Mouse (Mus musculus) stomach, embryonic 14.5 days (tissue): Measurements from ENCODE around the gene Ube2l3. TPM values are rescaled to one million over a fixed set of nuclear protein-coding genes. Genes with fewer than 3 reads are reported as not detected.
"Not testable (repeated sequence)": the region's sequence is repeated elsewhere in the genome, so short reads cannot be mapped to it uniquely, and the experiment has no call there.

ENCODE experiments used
- ATAC-seq: fragments of 200-750 bp; cut with Nextera tagmentation; 2 replicates; pipeline ENCODE4 v1.8.0; 2017; ENCODE audit warnings: low read depth, moderate TSS enrichment; ENCODE audit not compliant: insufficient number of reproducible peaks, insufficient read depth, low FRiP score
- H3K27ac ChIP-seq: fragments of 300-500 bp; sonication (generic); 2 replicates; pipeline ENCODE4 v1.5.1; 2014; ENCODE audit warnings: mild to moderate bottlenecking, low read length, moderate library complexity, mixed read lengths
- H3K27me3 ChIP-seq: fragments of 300-500 bp; sonication (generic); 2 replicates; pipeline ENCODE4 v1.6.1; 2014; ENCODE audit warnings: low read length, control low read depth, mixed read lengths; ENCODE audit not compliant: control insufficient read depth, insufficient read depth
- H3K36me3 ChIP-seq: fragments of 300-500 bp; sonication (generic); 2 replicates; pipeline ENCODE4 v1.6.1; 2014; ENCODE audit warnings: mild to moderate bottlenecking, control low read depth, low read length, moderate library complexity, mixed read lengths; ENCODE audit not compliant: control insufficient read depth, insufficient read depth
- H3K4me1 ChIP-seq: fragments of 300-500 bp; sonication (generic); 2 replicates; pipeline ENCODE4 v1.6.1; 2014; ENCODE audit warnings: low read length, control low read depth, mixed read lengths; ENCODE audit not compliant: control insufficient read depth, insufficient read depth
- H3K4me2 ChIP-seq: fragments of 300-500 bp; sonication (generic); replicated peaks from 2 replicates; pipeline ENCODE4 v1.6.1; 2014; ENCODE audit warnings: low read depth, low read length, control low read depth
- H3K4me3 ChIP-seq: fragments of 300-500 bp; sonication (generic); 2 replicates; pipeline ENCODE4 v1.5.1; 2014; ENCODE audit warnings: low read depth, low read length, control low read depth
- H3K9ac ChIP-seq: fragments of 300-500 bp; sonication (generic); replicated peaks from 2 replicates; pipeline ENCODE4 v1.6.1; 2014; ENCODE audit warnings: low read depth, mild to moderate bottlenecking, control low read depth, low read length, moderate library complexity, mixed read lengths
- H3K9me3 ChIP-seq: fragments of 300-500 bp; sonication (generic); 2 replicates; pipeline ENCODE4 v1.6.1; 2016; ENCODE audit warnings: low read depth, low read length, control low read depth; ENCODE audit not compliant: control insufficient read depth
- WGBS: fragments of 180-500 bp; shearing (Covaris S2); extraction: QIAGEN DNeasy Blood & Tissue Kit; methylation state at CpG from one replicate; pipeline ENCODE4 v1.1.7; 2014; 5-methylcytosine and 5-hydroxymethylcytosine counted together
- polyA plus RNA-seq: library from polyadenylated mRNA; unstranded; fragments of >200 nt; fragmentation: Nextera tagmentation; extraction: Ambion mirVana; gene quantifications from 2 replicates; pipeline ENCODE4 v1.2.1, GENCODE M21; 2014

Ube2l3 gene
- polyA plus RNA-seq, 1 experiment from 2014 or later, result 325 TPM

- H3K36me3 ChIP-seq, result peaks cover 28% of the 10 kb centered on the region
- H3K9ac ChIP-seq, result no peak overlapping the region
- H3K27ac ChIP-seq, result no peak overlapping the region
- H3K27me3 ChIP-seq, result no peaks in the 10 kb centered on the region
- no peak overlapping the region for H3K4me3 ChIP-seq
- no peaks in the 10 kb centered on the region for H3K4me1 ChIP-seq
- 100% methylated on average over 1 of the region's 1 CpGs for WGBS
- no peaks in the 10 kb centered on the region for H3K9me3 ChIP-seq
- H3K4me2 ChIP-seq, result no peak overlapping the region
- no peak for ATAC-seq
Observed at GRCm38 (mm10) chr16:17177623-17178170, 24.8 kb downstream of the Ube2l3 start.

GRCm38 (mm10) chr16:17175765-17176164 lies 26.7 kb downstream of the Ube2l3 start:
- no peak overlapping the region for H3K9ac ChIP-seq
- H3K9me3 ChIP-seq, result no peaks in the 10 kb centered on the region
- H3K36me3 ChIP-seq, result peaks cover 36% of the 10 kb centered on the region
- no peaks in the 10 kb centered on the region for H3K4me1 ChIP-seq
- no peaks in the 10 kb centered on the region for H3K27me3 ChIP-seq
- no peak overlapping the region for H3K4me3 ChIP-seq
- no peak overlapping the region for H3K27ac ChIP-seq
- no peak overlapping the region for H3K4me2 ChIP-seq
- WGBS, result 79% methylated on average over 2 of the region's 2 CpGs
- ATAC-seq, result no peak

- H3K27ac ChIP-seq, result no peak overlapping the region
- no peak for ATAC-seq
- H3K27me3 ChIP-seq, result no peaks in the 10 kb centered on the region
- H3K4me3 ChIP-seq, result no peak overlapping the region
- H3K9me3 ChIP-seq, result no peaks in the 10 kb centered on the region
- peaks cover 33% of the 10 kb centered on the region; the same call in 1 of the 2 replicates for H3K36me3 ChIP-seq
- H3K4me2 ChIP-seq, result no peak overlapping the region
- H3K9ac ChIP-seq, result no peak overlapping the region
- H3K4me1 ChIP-seq, result no peaks in the 10 kb centered on the region
- WGBS, result 73% methylated on average over 5 of the region's 5 CpGs
Observed at GRCm38 (mm10) chr16:17168049-17168448, 34.4 kb downstream of the Ube2l3 start.

- Histone ChIP-seq H3K4me3 (no peak overlapping the region), H3K9ac (no peak overlapping the region), H3K9me3 (no peaks in the 10 kb centered on the region), H3K27me3 (no peaks in the 10 kb centered on the region), H3K36me3 (peaks cover 24% of the 10 kb centered on the region; the same call in 1 of the 2 replicates), H3K4me2 (no peak overlapping the region), H3K4me1 (no peaks in the 10 kb centered on the region), H3K27ac (no peak overlapping the region)
- ATAC-seq, result no peak
Observed at GRCm38 (mm10) chr16:17167179-17167578, 35.3 kb downstream of the Ube2l3 start.

GRCm38 (mm10) chr16:17165478-17165877 lies 37.0 kb downstream of the Ube2l3 start:
- not testable (repeated sequence) for ATAC-seq, H3K27ac ChIP-seq, H3K27me3 ChIP-seq, H3K9me3 ChIP-seq, H3K4me1 ChIP-seq, H3K9ac ChIP-seq, H3K4me3 ChIP-seq, H3K4me2 ChIP-seq
- 77% methylated on average over 1 of the region's 1 CpGs for WGBS
- peaks cover 22% of the 10 kb centered on the region; the same call in 1 of the 2 replicates for H3K36me3 ChIP-seq

GRCm38 (mm10) chr16:17154346-17154745 lies 48.1 kb downstream of the Ube2l3 start:
- H3K36me3 ChIP-seq, result peaks cover 44% of the 10 kb centered on the region
- ATAC-seq, result no peak

GRCm38 (mm10) chr16:17151874-17152273 lies 50.6 kb downstream of the Ube2l3 start:
- no peak overlapping the region for H3K27ac ChIP-seq
- peaks cover 26% of the 10 kb centered on the region for H3K36me3 ChIP-seq
- ATAC-seq, result no peak
- no peaks in the 10 kb centered on the region for H3K9me3 ChIP-seq
- H3K27me3 ChIP-seq, result no peaks in the 10 kb centered on the region
- H3K4me2 ChIP-seq, result no peak overlapping the region
- H3K4me1 ChIP-seq, result peaks cover 10% of the 10 kb centered on the region; the same call in 1 of the 2 replicates
- H3K4me3 ChIP-seq, result no peak overlapping the region
- WGBS, result 96% methylated on average over 4 of the region's 4 CpGs
- no peak overlapping the region for H3K9ac ChIP-seq

More at GRCm38 (mm10) chr16:17154346-17154745, 48.1 kb downstream of the Ube2l3 start:
- Histone ChIP-seq H3K27me3 (no peaks in the 10 kb centered on the region), H3K27ac (no peak overlapping the region), H3K4me2 (no peak overlapping the region), H3K4me3 (no peak overlapping the region), H3K4me1 (no peaks in the 10 kb centered on the region), H3K9me3 (no peaks in the 10 kb centered on the region), H3K9ac (no peak overlapping the region)
- WGBS, result 88% methylated on average over 2 of the region's 2 CpGs

GRCm38 (mm10) chr16:17150520-17151258 lies 51.8 kb downstream of the Ube2l3 start:
- Histone ChIP-seq H3K9ac (no peak overlapping the region), H3K27me3 (no peaks in the 10 kb centered on the region), H3K4me2 (no peak overlapping the region), H3K9me3 (no peaks in the 10 kb centered on the region), H3K27ac (no peak overlapping the region), H3K4me3 (no peak overlapping the region), H3K4me1 (peaks cover 10% of the 10 kb centered on the region; the same call in 1 of the 2 replicates), H3K36me3 (peaks cover 26% of the 10 kb centered on the region)
- WGBS, result 82% methylated on average over 7 of the region's 7 CpGs
- ATAC-seq, result no peak
